8 mouse cellular contexts compared by ENCODE assay signal in genomic region chr9:56995198-56996027, GRCm38 (mm10). TPM values are rescaled to one million over a fixed set of nuclear protein-coding genes. Genes with fewer than 3 reads are reported as not detected.
DNase-seq lines count a peak whose midpoint lies in the region; ATAC-seq lines count a peak whose summit lies in the region.

No protein-coding gene starts in this region.

- no peaks in the 10 kb centered on the region for H3K4me1 ChIP-seq in hindbrain, embryonic 11.5 days (replicated peaks; ENCODE audit: control insufficient read depth, insufficient read depth, low read length)

- peak overlapping the region; percentile 74 for H3K4me2 ChIP-seq in hindbrain, embryonic 11.5 days (replicated peaks; ENCODE audit: low read depth, low read length)

- peak; percentile 69 for DNase-seq in R1 (ENCODE audit: low read depth, low spot score)
- peak; percentile 49 for DNase-seq in cerebellum, adult 8-10 months
- DNase-seq in forelimb bud, embryonic 11.5 days (ENCODE audit: low read depth, low spot score): peak; percentile 46
- DNase-seq in hindbrain, embryonic 11.5 days (ENCODE audit: low spot score): peak; percentile 78
- DNase-seq in left cerebral cortex, adult 18-20 months (ENCODE audit: low spot score in 2 of 2): peak; percentile 23 to 52
- DNase-seq in right cerebral cortex, postnatal 25 days: peak; percentile 62
- peak; percentile 66 to 67 for DNase-seq in urinary bladder, postnatal 4 days (ENCODE audit: low spot score in 2 of 2)

- H3K9me3 ChIP-seq in hindbrain, embryonic 11.5 days (ENCODE audit: control insufficient read depth, low read length): no peaks in the 10 kb centered on the region

- peak; percentile 75 for ATAC-seq in hindbrain, embryonic 11.5 days (ENCODE audit: low FRiP score)

- H3K27ac ChIP-seq in hindbrain, embryonic 11.5 days (ENCODE audit: low read depth, low read length): peak overlapping the region; percentile 96
- H3K27ac ChIP-seq in macrophage: peak overlapping the region; percentile 37

- peak overlapping the region; percentile 96 for H3K9ac ChIP-seq in hindbrain, embryonic 11.5 days (ENCODE audit: low read depth, low read length)

- WGBS in hindbrain, embryonic 11.5 days: under 1% methylated on average over 61 of the region's 80 CpGs
- under 1% methylated on average over 72 of the region's 80 CpGs for WGBS in macrophage (ENCODE audit: missing documents)

- no peaks in the 10 kb centered on the region for H3K27me3 ChIP-seq in hindbrain, embryonic 11.5 days (ENCODE audit: control insufficient read depth, insufficient read depth, low read length)

- H3K36me3 ChIP-seq in hindbrain, embryonic 11.5 days (ENCODE audit: control insufficient read depth, insufficient read depth, low read length): no peaks in the 10 kb centered on the region
- no peaks in the 10 kb centered on the region for H3K36me3 ChIP-seq in macrophage (ENCODE audit: inconsistent target)

- peaks cover 47% of the 10 kb centered on the region for H3K79me2 ChIP-seq in macrophage (ENCODE audit: inconsistent target)

- H3K4me3 ChIP-seq in hindbrain, embryonic 11.5 days (ENCODE audit: low read depth, low read length): peak overlapping the region; percentile 95
- peak overlapping the region; percentile 67 for H3K4me3 ChIP-seq in macrophage (ENCODE audit: inconsistent target)

RNA-seq across cellular contexts. Expression of gene Ptpn9, which starts 0.7 kb away (rescaled TPM):
- 28.1 and 34.0 TPM in 2 replicates for polyA plus RNA-seq in hindbrain, embryonic 11.5 days (2014; fragmentation: Nextera tagmentation; extraction: Ambion mirVana)
- total RNA-seq in left cerebral cortex, adult 18-20 months (2021): 10 to 100 TPM; 33.8 to 34.5 TPM
- total RNA-seq in macrophage (2018; cell fraction: chromatin; rRNA removed): 10 to 100 TPM in 23 of 26 experiments, 1 to 10 TPM in 3; 6.3 to 41.1 (median 18.7) TPM
- total RNA-seq in macrophage (2018; cell fraction: cytosol; rRNA removed): 10 to 100 TPM; 15.8 to 21.9 (median 19.2) TPM
- total RNA-seq in macrophage (2018; cell fraction: nucleus; rRNA removed): 10 to 100 TPM in 25 of 26 experiments, 1 to 10 TPM in 1; 9.6 to 35.0 (median 20.3) TPM
- polyA plus RNA-seq in macrophage (2018): 12.0 to 23.0 TPM (median 12.3 TPM) in 3 replicates

RNA-seq across cellular contexts. Expression of gene Snupn, which starts 44.7 kb away (rescaled TPM):
- 26.4 and 30.3 TPM in 2 replicates for polyA plus RNA-seq in hindbrain, embryonic 11.5 days (2014; fragmentation: Nextera tagmentation; extraction: Ambion mirVana)
- total RNA-seq in left cerebral cortex, adult 18-20 months (2021): 10 to 100 TPM; 16.1 to 16.7 TPM
- 10 to 100 TPM in 1 of 26 experiments, 1 to 10 TPM in 25; 1.4 to 12.5 (median 6.4) TPM for total RNA-seq in macrophage (2018; cell fraction: chromatin; rRNA removed)
- total RNA-seq in macrophage (2018; cell fraction: cytosol; rRNA removed): 1 to 10 TPM; 3.1 to 8.4 (median 6.0) TPM
- total RNA-seq in macrophage (2018; cell fraction: nucleus; rRNA removed): 1 to 10 TPM; 1.2 to 8.8 (median 5.2) TPM
- 5.8 to 9.0 TPM (median 7.9 TPM) in 3 replicates for polyA plus RNA-seq in macrophage (2018)

RNA-seq across cellular contexts. Expression of gene Imp3, which starts 58.1 kb away (rescaled TPM):
- polyA plus RNA-seq in hindbrain, embryonic 11.5 days (2014; fragmentation: Nextera tagmentation; extraction: Ambion mirVana): 66.0 and 70.2 TPM in 2 replicates
- total RNA-seq in left cerebral cortex, adult 18-20 months (2021): 10 to 100 TPM; 47.6 to 52.3 TPM
- total RNA-seq in macrophage (2018; cell fraction: chromatin; rRNA removed): 10 to 100 TPM in 4 of 26 experiments, 1 to 10 TPM in 21, not detected in 1; 1.1 to 17.9 (median 3.6) TPM
- 10 to 100 TPM; 14.8 to 45.0 (median 28.8) TPM for total RNA-seq in macrophage (2018; cell fraction: cytosol; rRNA removed)
- 10 to 100 TPM in 18 of 26 experiments, 1 to 10 TPM in 8; 3.9 to 31.6 (median 12.3) TPM for total RNA-seq in macrophage (2018; cell fraction: nucleus; rRNA removed)
- 8.7 to 43.8 TPM (median 38.4 TPM) in 3 replicates for polyA plus RNA-seq in macrophage (2018)

Comparison
In these comparisons a context has a peak if more than half of its experiments do, and no peak if none do; other contexts are left out.
1. Peak in every context shown above with its lines: DNase-seq, ATAC-seq, H3K4me3 ChIP-seq and H3K27ac ChIP-seq.